Mouse (Mus musculus): Measurements from ENCODE around the gene Stra6. TPM values are rescaled to one million over a fixed set of nuclear protein-coding genes. Genes with fewer than 3 reads are reported as not detected.

The Stra6 gene
- polyA plus RNA-seq, 1 experiment = 5.7 TPM

- no peak for DNase-seq (ENCODE audit: extremely low spot score in 1 of 2, low spot score in 1 of 2)
Observed at GRCm38 (mm10) chr9:58128926-58129413, 65.4 kb downstream of the Stra6 start.

GRCm38 (mm10) chr9:58129508-58129907, 65.9 kb downstream of the Stra6 start:
- no peak for DNase-seq (ENCODE audit: extremely low spot score in 1 of 2, low spot score in 1 of 2)

GRCm38 (mm10) chr9:58130909-58131308, 67.3 kb downstream of the Stra6 start:
- no peak for DNase-seq (ENCODE audit: extremely low spot score in 1 of 2, low spot score in 1 of 2)

GRCm38 (mm10) chr9:58131735-58132134, 68.1 kb downstream of the Stra6 start:
- no peak for DNase-seq (ENCODE audit: extremely low spot score in 1 of 2, low spot score in 1 of 2)

GRCm38 (mm10) chr9:58133893-58134884, 70.6 kb downstream of the Stra6 start:
- no peak for DNase-seq (ENCODE audit: extremely low spot score in 1 of 2, low spot score in 1 of 2)

GRCm38 (mm10) chr9:58134906-58135305, 71.3 kb downstream of the Stra6 start:
- DNase-seq (ENCODE audit: extremely low spot score in 1 of 2, low spot score in 1 of 2) = no peak

GRCm38 (mm10) chr9:58135921-58136321, 72.3 kb downstream of the Stra6 start:
- DNase-seq (ENCODE audit: extremely low spot score in 1 of 2, low spot score in 1 of 2) = no peak

- peak in 1 of 2 experiments; percentile 67 for DNase-seq (ENCODE audit: extremely low spot score in 1 of 2, low spot score in 1 of 2)
Observed at GRCm38 (mm10) chr9:58139947-58140346, 76.4 kb downstream of the Stra6 start.

GRCm38 (mm10) chr9:58143419-58143818, 79.8 kb downstream of the Stra6 start:
- no peak for DNase-seq (ENCODE audit: extremely low spot score in 1 of 2, low spot score in 1 of 2)

- DNase-seq (ENCODE audit: extremely low spot score in 1 of 2, low spot score in 1 of 2) = no peak
Observed at GRCm38 (mm10) chr9:58144664-58145063, 81.1 kb downstream of the Stra6 start.

GRCm38 (mm10) chr9:58145417-58145816, 81.8 kb downstream of the Stra6 start:
- DNase-seq (ENCODE audit: extremely low spot score in 1 of 2, low spot score in 1 of 2) = no peak

GRCm38 (mm10) chr9:58148806-58149205, 85.2 kb downstream of the Stra6 start:
- DNase-seq (ENCODE audit: extremely low spot score in 1 of 2, low spot score in 1 of 2) = no peak

- DNase-seq (ENCODE audit: extremely low spot score in 1 of 2, low spot score in 1 of 2) = no peak
Observed at GRCm38 (mm10) chr9:58150733-58151361, 87.3 kb downstream of the Stra6 start.

- no peak for DNase-seq (ENCODE audit: extremely low spot score in 1 of 2, low spot score in 1 of 2)
Observed at GRCm38 (mm10) chr9:58153095-58153494, 89.5 kb downstream of the Stra6 start.

- DNase-seq (ENCODE audit: extremely low spot score in 1 of 2, low spot score in 1 of 2) = no peak
Observed at GRCm38 (mm10) chr9:58155366-58155765, 91.8 kb downstream of the Stra6 start.

- DNase-seq (ENCODE audit: extremely low spot score in 1 of 2, low spot score in 1 of 2) = no peak
Observed at GRCm38 (mm10) chr9:58156819-58157560, 93.4 kb downstream of the Stra6 start.

GRCm38 (mm10) chr9:58157838-58158237, 94.2 kb downstream of the Stra6 start:
- no peak for DNase-seq (ENCODE audit: extremely low spot score in 1 of 2, low spot score in 1 of 2)

GRCm38 (mm10) chr9:58158541-58159311, 95.1 kb downstream of the Stra6 start:
- DNase-seq (ENCODE audit: extremely low spot score in 1 of 2, low spot score in 1 of 2) = no peak

GRCm38 (mm10) chr9:58159855-58160254, 96.3 kb downstream of the Stra6 start:
- peak in 1 of 2 experiments; percentile 50 for DNase-seq (ENCODE audit: extremely low spot score in 1 of 2, low spot score in 1 of 2)

- no peak for DNase-seq (ENCODE audit: extremely low spot score in 1 of 2, low spot score in 1 of 2)
Observed at GRCm38 (mm10) chr9:58160315-58160714, 96.7 kb downstream of the Stra6 start.
